Mouse (Mus musculus) lung, postnatal 14 days (tissue): ENCODE results near the gene Bcl9l.
"Not testable (repeated sequence)": the region's sequence is repeated elsewhere in the genome, so short reads cannot be mapped to it uniquely, and the experiment has no call there.

Experiments used
- DNase-seq: peaks from one replicate; pipeline ENCODE4 v3.0.0; 2021

The Bcl9l gene

GRCm38 (mm10) chr9:44482552-44482951 is at the start of gene Bcl9l:
Gene Bcl9l, plus strand, starts transcription at chr9:44482825.
- DNase-seq, result peak; percentile 94

DNA sequence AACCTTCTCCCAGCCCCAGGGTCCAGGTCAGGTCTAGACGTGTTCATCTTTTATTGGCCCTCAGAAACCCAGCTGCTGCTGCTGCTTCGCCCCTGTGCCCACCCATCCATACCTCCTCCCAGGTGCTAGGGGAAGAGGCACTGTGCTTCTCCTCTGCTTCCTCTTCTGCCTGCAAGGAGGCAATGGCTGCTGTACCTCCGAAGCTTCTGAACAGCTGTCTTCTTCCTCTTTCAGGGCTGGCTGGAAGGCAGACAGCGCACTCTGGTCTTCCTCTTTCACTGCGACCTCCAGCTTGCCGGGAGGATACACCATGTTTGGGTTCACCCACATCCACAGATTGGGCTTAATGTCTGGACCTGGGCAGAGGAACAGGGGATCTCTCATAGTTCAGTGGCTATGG is 46.9 kb upstream of the Bcl9l start:
- DNase-seq, result no peak

DNA sequence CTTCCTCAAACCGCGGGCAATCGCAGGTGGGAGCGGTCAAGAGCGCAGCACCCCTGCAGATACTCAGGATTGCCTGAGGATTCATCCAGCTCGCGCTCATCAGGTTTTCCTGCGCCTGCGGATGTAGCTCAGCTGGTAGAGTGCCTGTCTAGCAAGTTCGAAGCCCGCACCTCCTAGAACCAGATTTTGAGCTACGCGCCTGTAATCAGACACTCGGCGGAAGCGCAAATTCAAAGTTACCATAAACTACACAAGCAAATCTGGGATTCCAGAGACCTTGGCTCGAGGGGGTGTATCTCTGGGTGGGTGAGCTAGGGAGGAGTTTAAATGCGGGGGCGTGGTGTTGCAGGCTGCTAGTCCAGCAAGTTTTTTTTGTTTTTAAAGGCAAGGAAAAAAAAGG is 41.7 kb upstream of the Bcl9l start, which contains the start of gene Foxr1:
Gene Foxr1 (minus strand): TSS at position 176 of the 400 bp plus-strand sequence.
- no peak for DNase-seq

GRCm38 (mm10) chr9:44444402-44445025 is 38.1 kb upstream of the Bcl9l start:
- not testable (repeated sequence) for DNase-seq

DNA sequence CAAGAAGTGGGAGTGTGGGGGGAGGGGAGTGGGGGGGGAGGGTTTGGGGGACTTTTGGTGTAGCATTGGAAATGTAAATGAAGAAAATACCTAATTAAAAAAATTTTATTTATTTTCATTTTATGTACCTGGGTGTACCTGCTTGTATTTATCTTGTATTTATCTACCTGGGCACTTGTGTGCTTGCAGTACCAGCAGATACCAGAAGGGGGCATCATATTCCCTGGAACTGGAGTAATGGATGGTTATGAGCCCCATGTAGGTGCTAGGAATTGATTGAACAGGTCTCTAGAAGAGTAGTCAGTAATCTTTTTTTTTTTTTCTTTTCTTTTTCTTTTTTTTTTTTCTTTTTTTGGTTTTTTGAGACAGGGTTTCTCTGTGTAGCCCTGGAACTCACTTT is 32.2 kb upstream of the Bcl9l start:
- DNase-seq, result no peak

DNA sequence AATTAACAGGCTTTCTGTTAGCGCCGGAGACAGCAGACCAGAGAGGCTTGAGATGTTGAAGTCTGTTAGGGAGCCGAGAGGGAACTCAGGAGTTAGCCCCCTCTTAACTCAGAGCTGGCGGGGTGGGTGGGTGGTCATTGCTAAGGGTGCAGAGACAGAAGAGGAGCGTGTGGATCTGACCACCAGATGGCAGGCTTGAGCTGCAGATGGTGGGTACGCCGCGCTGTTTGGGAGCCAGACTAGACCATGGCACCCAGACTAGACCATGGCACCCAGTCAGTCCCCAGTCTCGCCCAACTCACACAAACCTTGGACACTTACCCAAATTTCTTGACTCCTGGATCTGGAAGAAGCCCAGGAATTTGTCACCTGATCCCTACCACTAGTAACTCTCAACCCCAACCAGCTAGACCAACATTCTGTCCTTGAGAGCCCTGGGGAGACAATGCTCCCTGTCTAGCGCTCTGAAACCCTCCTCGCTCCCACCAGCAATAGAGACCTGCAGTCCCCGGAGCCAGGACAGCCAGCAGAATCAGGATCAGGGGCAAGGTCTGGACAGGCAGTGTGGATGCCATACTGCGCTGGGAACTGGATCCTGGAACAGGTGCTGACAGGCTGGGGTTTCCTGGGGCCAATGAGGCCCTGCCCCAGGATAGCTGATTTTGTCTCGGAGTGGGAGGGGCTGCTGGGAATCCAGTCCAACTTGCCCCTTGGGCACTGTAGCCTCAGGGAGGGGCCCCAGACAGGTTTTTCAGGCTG is 28.3 kb upstream of the Bcl9l start:
- DNase-seq, result peak; percentile 92

GRCm38 (mm10) chr9:44454891-44455220 is 27.8 kb upstream of the Bcl9l start, which contains the start of gene Upk2:
Gene Upk2, minus strand, starts transcription at chr9:44454976.
- DNase-seq, result no peak

GRCm38 (mm10) chr9:44457035-44457742 is 25.4 kb upstream of the Bcl9l start:
- DNase-seq, result no peak

DNA sequence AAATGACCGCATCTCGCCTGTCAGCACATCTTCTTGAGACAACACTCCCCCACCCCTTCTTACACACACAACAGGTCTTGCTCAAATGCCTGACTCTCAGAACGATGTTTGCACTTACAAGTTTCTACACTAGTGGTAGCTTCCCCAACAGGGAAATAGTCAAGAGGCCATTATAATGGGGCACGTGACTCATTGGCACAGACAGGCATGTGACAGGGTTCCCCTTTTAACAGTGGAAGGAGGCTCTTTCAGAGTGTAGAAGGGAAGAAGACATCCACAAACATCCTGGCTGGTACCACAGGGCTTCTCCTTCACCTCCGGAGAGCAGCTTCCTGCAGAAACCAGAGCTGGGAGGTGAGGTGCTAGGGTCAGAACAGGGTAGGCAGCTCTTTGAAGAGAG is 20.7 kb upstream of the Bcl9l start:
- peak; percentile 31 for DNase-seq

DNA sequence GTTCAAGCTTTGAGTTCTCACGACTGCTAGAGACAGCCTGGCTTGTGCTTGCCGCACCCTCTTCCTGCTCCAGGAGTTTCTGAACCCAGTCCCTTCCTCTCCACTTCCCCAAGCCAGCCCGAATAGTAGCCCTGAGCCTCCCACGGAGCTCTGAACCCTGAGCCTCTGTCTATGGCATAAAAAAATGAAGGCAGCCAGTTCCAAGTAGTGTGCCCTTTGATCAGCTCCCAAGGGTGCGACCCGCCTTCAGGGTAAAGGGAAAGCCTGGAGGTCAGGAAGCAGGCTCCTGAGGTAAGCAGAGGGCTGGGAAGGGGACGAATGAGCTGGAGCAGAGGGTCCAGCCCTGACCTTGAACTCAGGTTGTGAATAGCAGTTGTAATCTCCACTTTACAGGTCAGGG is 14.4 kb upstream of the Bcl9l start:
- no peak for DNase-seq

DNA sequence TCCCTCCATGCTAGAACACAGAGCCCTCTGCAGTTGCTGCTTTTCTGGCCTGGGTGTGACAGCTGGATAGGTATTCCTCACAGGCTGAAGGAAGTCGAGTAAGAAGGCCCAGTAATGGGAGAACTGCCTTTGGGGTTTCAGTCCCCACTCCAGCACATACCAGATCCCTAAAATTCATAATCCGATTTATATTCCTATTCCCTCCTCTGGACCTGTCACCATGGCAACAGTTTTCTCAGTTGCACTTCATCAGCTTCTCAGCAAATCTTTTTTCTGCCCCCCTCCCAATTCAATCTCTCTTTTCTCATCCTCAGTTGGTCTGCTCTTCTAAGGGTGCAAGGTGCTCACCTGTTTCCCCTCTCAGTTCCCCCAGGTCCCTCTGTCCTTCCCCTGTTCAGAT is 13.8 kb upstream of the Bcl9l start:
- DNase-seq, result no peak

GRCm38 (mm10) chr9:44473184-44473583 is 9.4 kb upstream of the Bcl9l start:
- no peak for DNase-seq

GRCm38 (mm10) chr9:44474327-44474726 is 8.3 kb upstream of the Bcl9l start:
- DNase-seq, result no peak

DNA sequence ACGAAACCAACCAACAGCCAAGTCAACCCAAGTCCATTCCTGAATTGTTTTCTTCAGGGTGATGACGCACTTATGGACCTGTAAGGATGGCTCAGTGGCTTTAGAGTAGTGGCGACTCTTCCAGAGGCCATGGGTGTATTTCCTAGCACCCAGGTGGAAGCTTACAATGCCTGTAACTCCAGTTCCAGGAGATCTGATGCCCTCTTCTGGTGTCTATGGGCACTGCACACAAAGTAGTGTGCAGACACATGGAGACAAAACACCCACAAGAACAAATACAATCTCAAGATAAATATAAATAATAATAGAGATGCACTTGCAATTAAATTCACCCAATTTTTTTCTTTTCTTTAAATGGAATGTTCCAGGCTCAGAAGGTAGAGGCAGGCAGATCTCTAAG is 6.7 kb upstream of the Bcl9l start:
- DNase-seq, result no peak

GRCm38 (mm10) chr9:44477339-44478228 is 5.0 kb upstream of the Bcl9l start:
- DNase-seq, result peak; percentile 75

DNA sequence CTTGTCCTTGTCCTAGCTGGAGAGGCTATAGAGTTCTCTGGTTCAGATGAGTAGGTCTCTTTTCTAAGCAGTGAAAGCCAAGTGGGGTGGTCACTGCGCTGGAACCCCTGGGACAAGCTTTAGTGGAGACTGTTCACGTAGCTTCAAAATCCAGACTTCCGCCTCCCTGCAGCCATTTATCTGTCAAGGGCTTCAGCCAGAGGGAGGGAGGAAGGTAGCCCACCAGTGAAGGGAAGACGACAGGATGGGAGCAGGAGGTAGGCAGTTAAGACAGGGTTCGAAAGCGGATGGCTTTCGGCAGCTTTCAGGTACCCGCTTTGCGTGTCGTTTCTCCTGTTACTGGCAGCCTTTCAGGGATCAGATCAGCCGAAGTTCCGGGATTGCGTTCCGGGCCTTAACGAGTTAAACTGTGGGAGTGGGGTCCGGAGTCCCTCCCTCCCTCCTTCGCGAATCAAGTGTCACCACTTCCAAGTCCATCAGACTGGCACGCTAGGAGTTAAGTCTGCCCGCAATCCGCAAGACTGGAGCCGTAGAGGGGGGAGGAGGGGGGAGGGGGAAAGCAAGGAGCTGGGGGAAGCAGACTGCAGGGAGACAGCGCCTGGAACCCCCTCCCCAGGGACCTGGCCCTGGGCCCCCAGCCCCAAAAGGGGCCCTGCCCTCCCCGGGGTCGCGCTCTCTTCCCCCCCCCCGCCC is 4.2 kb upstream of the Bcl9l start:
- DNase-seq, result peak; percentile 73

GRCm38 (mm10) chr9:44478959-44479605 is 3.5 kb upstream of the Bcl9l start:
- peak; percentile 80 for DNase-seq

DNA sequence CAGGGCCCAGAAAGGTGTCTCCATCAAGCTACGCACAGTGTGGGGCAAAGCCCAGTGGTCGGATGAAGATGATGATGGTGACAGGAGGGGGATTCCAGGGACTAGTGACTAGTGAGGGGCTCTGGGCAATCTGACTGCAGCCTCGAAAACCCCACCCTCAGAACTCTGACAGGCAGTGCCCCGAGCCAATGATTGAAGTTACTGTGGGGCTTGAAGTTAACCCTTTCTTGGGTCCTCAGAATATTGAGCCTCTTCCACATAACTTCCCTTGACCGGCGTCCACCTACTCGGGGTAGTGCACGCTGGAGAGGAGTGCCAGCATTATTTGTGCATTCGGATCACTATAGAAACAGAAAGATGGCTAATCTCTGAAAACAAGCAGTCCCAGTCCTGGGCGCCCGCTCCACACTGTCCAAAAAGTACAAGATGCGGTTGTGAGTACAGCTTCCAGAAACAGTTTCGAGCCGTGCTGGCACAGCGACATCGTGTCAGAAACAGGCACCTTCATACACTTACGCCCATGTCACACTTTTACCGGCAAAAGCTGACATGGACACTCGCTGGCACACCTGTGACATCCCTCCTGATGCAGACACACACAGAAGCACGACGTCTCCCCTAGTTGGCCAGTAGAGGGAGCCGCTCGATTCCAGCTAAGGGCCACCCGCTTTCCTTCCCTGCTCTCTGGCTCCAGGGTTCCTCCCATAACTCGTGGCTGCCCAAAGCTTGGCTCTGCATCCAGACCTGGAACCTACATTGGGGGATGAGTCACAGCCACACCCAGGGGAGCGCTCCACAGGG is 2.8 kb upstream of the Bcl9l start:
- peak; percentile 90 for DNase-seq

DNA sequence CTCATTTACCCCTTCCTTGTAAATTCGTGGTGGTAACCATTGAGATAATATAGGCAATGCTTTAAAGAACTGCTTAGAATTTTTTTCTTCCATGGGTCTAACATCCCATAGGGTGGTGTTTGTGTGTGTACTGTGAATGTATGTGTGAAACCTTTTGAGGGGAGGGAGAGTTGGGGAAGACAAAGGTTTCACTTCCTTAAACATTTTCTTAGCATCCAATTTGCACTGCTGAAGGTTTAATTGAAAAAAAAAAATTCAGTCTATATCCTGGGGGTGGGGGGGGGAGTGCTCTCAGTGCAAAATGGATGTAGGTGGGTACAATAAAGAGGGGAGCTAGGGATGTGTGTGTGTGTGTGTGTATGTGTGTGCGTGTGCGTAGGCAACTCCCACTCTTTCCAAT is 513 bp upstream of the Bcl9l start:
- no peak for DNase-seq

DNA sequence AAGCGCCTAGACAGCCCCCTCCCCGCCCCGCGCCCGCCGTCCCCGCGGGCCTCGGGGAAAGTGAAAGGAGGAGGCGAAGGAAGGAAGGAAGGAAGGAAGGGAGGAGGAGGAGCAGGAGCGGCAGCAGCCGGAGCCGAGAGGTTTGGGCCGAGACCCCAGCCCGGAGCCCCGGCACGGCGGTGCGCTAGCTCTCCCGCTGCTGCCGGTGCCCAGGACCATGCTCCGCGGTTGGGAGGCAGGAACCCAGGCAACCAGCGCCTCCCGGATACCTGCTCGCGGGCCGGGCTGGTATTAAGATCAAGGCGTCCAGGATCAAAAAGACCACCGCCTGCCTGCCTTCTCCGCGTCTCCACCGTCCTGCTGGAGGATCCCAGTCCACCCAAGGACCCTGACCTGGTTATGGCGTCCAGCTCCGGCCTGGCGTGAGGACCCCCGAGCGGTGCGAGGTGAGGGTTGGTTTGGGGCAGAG is 450 bp downstream of the Bcl9l start:
- no peak for DNase-seq
